Mouse (Mus musculus) right cerebral cortex, adult 2 months (tissue): Measurements from ENCODE around the gene Traf3ip3.

Experiments used
- DNase-seq, 2 experiments: peaks; one replicate each; pipeline ENCODE4 v3.0.0; 2021 to 2022; ENCODE audit warnings: low spot score in 2 of 2

The Traf3ip3 gene

GRCm38 (mm10) chr1:193201383-193201778, at the start of gene Traf3ip3:
Traf3ip3 (minus strand) TSS chr1:193201703.
- DNase-seq, result no peak

DNA sequence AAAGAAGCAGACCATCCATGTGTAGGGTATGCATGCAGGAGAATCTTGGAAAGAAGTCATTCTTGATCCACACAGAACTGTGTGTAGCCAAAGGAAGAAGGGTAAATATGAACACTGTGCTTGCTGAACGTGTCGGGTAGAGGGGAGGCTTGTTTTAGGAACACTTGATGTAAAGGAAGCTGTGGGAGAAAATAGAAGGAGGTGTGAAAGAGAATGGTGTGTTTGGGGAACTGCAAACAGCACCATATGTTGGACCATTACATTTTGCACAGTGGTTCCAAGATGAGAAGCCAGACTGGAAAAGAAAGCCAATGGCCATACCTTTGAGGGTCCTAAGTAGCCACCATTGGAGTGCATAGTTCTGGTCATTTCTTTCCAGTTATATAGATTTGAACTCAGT, 48.5 kb upstream of the Traf3ip3 start:
- DNase-seq, result no peak

- DNase-seq, result no peak
Measured at GRCm38 (mm10) chr1:193244235-193244634, 42.7 kb upstream of the Traf3ip3 start.

GRCm38 (mm10) chr1:193243571-193244193, 42.2 kb upstream of the Traf3ip3 start:
- peak; percentile 31 to 39 for DNase-seq

- no peak for DNase-seq
Measured at GRCm38 (mm10) chr1:193242863-193243262, 41.4 kb upstream of the Traf3ip3 start.

- peak; percentile 83 to 89 for DNase-seq
Measured at GRCm38 (mm10) chr1:193242238-193242637, 40.7 kb upstream of the Traf3ip3 start.

DNA sequence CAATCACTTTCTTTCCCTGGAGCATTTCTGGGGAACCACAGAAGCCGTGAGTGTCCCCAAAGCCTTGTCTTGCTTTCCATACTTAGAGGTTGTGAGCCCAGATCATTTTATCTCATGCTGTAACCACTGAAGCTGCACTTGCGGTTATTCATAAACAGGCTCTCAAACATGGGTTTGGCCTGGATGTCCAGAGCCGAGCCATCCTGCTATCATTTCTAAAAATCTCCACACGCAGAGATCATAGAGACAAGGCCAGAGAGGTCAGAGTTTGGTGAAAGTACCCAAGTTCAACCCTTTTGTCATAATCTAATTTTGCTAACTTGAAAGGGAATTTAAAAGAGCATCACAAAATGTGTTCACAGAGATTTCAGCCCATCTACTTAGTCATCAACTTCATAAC, 39.9 kb upstream of the Traf3ip3 start:
- DNase-seq, result no peak

GRCm38 (mm10) chr1:193238426-193238825, 36.9 kb upstream of the Traf3ip3 start:
- no peak for DNase-seq

DNA sequence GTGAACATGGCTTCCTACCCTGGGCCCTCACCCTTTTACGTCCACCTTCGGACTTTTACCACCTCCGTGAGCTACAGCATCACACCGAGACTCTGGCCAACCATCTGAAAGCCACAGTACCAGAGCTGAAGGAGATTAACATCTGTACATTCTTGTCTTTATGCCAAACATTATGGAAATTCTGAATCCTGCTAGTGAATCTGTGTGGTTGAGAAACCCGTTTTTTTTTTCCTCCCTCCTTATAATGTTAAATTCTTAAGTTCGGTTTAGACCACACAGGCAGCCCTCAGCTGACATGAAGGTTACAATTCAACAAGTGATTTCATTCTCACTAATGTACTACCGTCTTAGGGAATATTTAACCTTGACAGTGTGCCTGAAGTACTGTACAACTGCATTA, 33.4 kb upstream of the Traf3ip3 start:
- DNase-seq, result no peak

DNA sequence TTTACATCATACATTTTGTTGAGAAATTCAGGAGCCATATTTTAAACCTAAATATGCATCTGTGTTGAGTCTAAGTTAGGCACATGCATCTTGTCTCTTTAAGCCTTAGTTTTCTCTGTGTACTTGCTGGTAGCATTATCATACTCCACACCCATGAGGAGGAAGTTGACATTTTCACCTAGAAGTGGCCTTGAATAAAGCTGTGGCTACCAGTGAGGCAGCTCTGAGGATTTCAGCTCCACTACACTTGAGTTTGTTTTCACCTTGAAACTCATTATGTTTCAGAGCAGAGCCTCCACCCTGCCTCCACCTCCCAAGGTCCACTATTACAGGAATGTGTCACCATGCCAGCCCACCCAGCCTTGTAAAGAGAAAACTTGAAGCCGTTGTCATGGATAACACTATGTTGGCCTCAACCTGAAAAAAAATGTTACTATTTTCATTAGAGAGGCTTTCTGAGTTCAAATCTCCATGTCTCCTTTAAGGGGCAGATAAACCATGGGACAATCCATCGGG, 32.7 kb upstream of the Traf3ip3 start:
- DNase-seq, result no peak

GRCm38 (mm10) chr1:193232732-193233131, 31.2 kb upstream of the Traf3ip3 start:
- no peak for DNase-seq

- no peak for DNase-seq
Measured at GRCm38 (mm10) chr1:193230935-193231334, 29.4 kb upstream of the Traf3ip3 start.

GRCm38 (mm10) chr1:193230531-193230930, 29.0 kb upstream of the Traf3ip3 start:
- DNase-seq, result no peak

- DNase-seq, result no peak
Measured at GRCm38 (mm10) chr1:193229570-193229969, 28.1 kb upstream of the Traf3ip3 start.

DNA sequence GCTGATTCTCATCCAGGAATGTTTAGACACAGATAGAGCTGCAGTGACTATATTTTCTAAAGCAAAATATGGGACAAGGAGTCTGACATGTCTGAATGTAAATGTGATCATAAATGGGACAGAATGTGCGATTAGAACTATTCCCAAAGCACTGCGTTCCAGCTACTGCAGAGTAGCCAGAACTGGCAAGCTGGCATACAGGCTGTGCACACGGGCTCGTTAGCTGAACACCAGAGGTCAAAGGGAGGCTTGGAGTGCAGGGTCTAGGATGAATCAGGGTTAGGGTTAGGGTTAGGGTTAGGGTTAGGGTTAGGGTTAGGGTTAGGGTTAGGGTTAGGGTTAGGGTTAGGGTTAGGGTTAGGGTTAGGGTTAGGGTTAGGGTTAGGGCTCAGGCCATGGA, 26.0 kb upstream of the Traf3ip3 start:
- DNase-seq, result no peak

- DNase-seq, result no peak
Measured at GRCm38 (mm10) chr1:193226724-193227522, 25.4 kb upstream of the Traf3ip3 start.

GRCm38 (mm10) chr1:193226114-193226513, 24.6 kb upstream of the Traf3ip3 start:
- no peak for DNase-seq

GRCm38 (mm10) chr1:193225531-193225930, 24.0 kb upstream of the Traf3ip3 start:
- no peak for DNase-seq

- DNase-seq, result no peak
Measured at GRCm38 (mm10) chr1:193220408-193220807, 18.9 kb upstream of the Traf3ip3 start.

DNA sequence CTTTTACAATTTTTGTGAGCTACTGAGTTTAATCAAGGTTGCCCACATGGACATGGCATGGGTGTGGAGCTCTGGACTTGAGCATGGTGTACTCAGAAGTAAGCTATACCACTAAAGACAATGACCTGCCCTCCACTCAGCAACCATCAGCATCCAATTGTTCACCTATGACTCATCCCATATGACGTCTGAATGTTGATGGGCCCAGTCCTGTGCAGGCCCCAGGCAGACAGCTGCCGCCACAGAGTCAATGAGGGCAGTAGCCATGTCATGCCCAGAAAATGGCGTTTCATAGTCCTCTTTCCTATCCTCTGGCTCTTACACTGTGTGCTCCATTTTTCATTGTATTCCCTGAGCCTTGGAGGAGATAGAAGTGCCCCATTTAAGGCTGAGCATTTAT, 14.5 kb upstream of the Traf3ip3 start:
- DNase-seq, result no peak

GRCm38 (mm10) chr1:193214053-193214452, 12.6 kb upstream of the Traf3ip3 start:
- DNase-seq, result no peak

DNA sequence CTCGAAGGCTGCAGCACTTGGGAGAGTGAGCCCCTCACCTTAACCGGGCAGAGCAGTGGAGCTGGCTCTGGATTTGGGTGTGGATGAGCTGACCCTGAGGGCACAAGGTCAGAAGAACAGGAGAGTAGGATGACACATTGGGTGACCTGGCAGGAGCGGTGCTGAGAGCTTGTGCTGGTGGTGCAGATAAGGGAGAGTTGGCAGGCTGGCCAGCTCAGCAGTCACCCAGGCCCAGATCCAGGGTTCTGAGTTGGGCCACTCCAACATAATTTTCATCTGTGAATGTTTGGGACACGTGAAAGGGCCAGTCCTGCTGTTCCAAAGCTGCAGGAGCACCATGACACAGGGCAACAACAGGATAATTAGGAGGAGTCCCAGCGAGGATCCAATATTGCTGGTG, 9.9 kb upstream of the Traf3ip3 start:
- no peak for DNase-seq

GRCm38 (mm10) chr1:193208178-193208577, 6.7 kb upstream of the Traf3ip3 start:
- DNase-seq, result peak; percentile 70 to 72
